Mouse (Mus musculus) cerebellum, postnatal 4 days (tissue): ENCODE measurements around the gene Crtc1.

Source experiments
- DNase-seq, 2 experiments: peaks; one replicate each; pipeline ENCODE4 v3.0.0; 2022; ENCODE audit warnings: low spot score in 2 of 2, mixed read lengths in 1 of 2

Gene Crtc1

DNA sequence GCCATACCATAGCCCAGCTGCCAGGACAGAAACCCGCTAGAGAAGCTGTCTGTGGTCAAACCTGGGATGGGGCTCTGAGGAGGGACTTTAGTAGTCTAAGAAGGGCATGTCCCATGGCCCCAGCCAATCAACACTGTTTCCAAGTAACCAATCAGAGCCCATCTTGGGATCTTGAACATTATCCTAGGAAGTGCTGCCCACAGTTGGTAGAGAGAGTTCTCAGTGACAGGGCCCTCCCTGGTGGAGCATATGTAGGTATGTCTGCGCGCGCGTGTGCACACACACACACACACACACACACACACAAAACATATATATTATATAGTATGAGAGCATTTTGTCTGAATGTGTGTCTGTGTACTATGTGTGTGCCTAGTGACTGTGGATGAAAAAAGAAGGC is 46.3 kb downstream of the Crtc1 start:
- no peak for DNase-seq

DNA sequence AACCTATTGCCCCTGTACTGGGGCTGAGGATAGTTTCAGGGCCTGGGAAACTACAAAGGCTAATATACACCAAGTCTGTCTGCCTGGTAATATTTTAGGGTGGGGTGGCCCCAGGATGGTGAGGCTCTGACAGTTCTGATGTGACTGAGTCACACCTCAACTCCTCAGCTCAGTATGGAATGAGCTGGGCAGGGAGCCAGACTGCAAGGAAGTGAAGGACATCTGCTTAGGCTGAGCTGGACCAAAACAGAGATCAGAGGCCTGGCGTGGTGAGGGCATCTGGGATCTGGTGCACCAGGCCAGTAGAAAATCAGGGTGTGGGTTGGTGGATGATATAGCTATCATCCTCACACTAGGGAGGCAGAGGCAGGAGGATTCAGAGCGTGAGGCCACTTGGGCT is 49.7 kb downstream of the Crtc1 start:
- no peak for DNase-seq

DNA sequence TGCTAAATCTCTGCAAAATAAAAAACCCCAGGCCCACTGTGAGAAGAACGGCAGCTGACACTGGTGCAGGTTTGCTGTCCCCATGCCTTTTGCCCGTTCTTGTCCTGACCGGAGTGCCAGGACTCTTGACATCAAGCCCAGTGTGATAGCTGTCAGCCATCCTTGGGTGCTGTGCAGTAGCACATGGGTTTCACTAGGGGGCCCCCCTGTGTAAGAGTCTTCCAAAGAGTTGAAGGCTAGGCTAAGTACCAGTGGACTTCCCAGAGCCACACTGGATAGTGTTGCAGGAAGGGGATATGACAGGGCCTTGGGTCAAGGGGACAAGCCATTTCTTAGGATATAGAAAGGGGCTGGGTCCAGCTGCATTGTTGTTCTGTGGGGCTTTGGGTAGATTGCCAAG is 56.1 kb downstream of the Crtc1 start:
- peak in 1 of 2 experiments; percentile 68 for DNase-seq

DNA sequence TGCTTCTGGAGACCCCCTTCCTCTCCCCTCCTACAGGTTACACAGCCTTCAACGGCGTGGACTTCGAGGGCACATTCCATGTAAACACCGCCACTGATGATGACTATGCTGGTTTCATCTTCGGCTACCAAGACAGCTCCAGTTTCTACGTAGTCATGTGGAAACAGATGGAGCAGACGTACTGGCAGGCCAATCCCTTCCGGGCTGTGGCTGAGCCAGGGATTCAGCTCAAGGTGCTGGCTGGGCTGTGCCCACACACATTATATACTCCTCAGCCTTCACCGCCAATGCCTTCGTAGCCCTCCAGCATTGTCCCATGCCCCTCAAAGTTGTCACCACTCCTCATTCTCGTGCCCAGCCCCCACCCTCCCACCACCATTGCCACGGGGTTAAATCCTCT is 59.3 kb downstream of the Crtc1 start:
- no peak for DNase-seq

DNA sequence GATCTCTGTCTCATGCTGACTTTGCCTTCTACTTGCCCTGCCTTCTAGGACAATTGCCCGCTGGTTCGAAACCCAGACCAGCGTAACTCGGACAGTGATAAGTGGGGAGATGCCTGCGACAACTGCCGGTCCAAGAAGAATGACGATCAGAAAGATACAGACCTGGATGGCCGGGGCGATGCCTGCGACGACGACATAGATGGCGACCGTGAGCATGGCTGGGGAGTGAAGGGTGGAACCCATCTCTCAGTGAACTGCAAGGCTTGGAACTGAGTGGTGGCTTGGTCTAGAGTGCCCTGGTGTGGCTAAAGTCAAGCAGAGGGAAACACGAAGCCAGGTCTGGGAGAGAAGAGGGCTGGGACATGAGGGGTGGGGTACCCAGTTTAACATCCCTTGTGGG is 62.3 kb downstream of the Crtc1 start:
- no peak for DNase-seq

DNA sequence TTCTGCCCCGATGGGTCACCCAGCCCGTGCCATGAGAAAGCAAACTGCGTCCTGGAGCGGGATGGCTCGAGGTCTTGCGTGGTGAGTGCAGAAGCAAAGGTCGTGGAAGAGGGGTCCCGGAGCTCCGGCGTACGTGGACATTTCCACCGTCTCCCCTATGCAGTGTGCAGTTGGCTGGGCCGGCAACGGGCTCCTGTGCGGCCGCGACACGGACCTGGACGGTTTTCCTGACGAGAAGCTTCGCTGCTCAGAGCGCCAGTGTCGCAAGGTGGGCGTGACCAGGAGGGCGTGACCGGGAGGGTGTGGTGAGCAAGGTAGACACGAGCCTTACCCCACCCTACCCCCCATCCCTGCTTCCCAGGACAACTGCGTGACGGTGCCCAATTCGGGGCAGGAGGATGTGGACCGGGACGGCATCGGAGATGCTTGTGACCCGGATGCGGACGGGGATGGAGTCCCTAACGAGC is 63.1 kb downstream of the Crtc1 start:
- DNase-seq: no peak

DNA sequence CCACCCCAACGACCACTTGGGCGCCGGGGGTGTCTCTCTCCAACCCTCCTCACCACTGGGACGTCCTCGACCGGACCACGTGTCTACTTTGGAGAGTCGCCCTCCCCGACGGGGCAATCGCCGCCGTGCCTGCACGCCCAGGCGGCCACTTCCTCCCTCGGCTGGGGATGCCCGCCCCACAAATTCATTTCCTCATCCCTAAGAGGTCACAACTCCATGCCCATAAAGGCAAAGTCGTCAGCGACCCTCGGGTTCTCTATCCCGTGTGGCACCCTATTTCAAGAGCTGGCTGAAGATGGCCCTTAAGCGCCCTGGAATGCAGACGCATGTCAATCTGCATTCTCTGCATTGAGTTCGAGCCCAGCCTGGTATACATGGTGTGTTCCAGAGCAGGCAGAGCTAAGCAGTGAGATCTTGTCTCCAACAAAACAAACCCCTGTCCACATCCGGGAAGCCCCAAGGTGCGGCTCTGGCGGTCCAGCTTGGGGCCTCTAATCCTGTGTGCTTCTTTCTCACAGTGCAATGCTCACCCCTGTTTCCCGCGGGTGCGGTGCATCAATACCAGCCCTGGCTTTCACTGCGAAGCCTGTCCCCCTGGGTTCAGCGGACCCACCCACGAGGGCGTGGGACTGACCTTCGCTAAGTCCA is 64.0 kb downstream of the Crtc1 start:
- no peak for DNase-seq

DNA sequence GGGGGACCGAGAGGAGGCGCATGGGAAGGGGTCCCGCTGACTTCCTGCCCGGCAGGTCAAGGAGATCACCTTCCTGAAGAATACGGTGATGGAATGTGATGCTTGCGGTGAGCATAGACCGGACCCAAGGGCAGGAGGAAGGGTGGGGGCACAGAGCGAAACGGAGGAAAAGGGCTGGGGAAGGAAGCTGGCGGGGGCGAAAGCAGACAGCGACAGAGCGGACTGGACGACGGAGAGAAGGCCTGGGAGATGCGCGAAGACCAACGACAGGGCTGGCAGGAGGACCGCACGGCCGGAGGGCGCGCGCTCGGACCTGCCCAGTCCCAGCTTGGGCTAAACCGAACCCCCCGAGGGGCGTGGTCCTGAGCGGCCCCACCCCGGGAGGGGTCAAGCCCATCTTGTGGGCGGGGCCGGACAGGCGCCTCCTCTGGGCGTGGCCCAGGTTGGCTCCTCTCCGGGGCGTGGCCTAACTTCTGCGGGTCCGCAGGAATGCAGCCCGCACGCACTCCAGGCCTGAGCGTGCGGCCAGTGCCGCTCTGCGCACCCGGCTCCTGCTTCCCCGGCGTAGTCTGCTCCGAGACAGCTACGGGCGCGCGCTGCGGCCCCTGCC is 65.0 kb downstream of the Crtc1 start:
- DNase-seq: peak in 1 of 2 experiments; percentile 41

DNA sequence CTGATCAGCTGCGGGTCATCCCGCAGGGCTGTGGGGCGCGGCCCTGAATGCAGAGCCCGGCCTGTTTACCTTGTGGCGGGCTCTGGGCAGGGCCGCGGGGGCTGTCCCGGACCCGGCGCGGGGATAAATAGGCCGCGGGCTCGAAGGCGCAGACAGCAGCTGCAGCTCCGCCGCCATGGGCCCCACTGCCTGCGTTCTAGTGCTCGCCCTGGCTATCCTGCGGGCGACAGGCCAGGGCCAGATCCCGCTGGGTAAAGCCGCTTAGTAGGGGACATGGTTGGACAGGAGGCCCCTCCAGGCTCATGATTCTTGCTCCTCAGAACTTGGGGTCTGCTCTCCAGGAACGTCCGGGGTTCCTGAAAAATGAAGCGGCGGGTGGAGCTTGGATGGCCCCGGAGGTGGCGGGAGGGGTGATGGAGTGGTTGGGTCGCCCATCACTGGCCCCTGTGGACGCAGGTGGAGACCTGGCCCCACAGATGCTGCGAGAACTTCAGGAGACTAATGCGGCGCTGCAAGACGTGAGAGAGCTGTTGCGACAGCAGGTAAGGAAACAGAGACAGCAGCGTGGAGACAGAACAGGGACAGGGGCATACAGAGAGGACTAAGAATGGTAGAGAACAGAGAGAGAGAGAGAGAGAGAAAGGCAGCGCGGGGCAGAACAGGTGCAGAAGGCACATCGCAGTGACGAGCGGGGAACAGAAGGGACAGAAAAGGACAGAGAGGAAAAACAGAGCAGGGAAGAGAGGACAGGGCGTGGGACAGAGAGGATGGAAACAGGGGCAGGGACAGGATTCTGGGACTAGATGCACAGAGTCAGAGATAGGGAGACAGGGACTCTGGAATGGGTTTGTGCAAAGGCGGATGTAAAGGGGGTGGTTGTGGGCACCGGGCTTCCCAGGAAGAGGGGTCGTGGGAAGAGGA is 65.7 kb downstream of the Crtc1 start, which contains the start of gene Comp:
TSS of gene Comp (plus strand) at position 162 of the 921 bp plus-strand sequence.
- DNase-seq: no peak

DNA sequence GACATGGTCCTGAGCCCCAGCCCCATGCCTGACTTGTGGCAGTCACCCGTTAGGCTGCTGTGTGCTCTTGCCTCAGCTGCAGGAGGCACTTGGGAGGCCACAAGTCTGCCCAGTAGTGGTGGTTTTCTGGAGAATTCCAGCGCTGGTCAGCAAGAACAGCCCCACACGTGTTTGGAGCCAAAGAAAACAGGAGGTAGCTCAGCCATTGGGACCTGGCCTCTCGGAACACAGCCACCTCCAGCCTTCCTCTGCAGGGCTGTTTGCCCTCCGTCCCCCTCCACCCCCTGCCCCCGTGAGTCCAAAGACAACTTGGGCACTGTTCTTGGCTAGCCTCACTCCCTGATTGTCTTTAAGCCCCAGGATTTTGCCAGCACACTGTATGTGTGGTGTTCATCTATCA is 67.4 kb downstream of the Crtc1 start:
- no peak for DNase-seq

DNA sequence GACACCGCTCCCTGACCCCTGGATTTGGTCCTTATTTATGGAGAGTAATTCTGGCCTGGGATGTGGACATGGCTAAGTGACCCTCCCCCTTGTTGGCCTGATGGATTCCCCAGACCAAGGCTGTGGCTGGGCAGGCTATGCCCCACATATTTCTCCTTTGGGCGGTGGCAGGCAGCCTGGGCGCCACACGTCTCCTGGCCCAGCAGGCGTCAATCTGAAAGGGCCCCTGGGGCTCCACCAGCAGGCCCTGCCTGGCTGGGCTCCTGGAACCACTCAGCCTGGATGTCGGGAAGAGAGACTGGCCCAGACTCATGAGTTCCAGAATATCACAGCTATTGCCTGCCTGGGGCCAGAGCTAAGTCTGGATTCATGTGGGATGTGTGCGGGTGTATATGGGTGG is 68.9 kb downstream of the Crtc1 start:
- DNase-seq: no peak

DNA sequence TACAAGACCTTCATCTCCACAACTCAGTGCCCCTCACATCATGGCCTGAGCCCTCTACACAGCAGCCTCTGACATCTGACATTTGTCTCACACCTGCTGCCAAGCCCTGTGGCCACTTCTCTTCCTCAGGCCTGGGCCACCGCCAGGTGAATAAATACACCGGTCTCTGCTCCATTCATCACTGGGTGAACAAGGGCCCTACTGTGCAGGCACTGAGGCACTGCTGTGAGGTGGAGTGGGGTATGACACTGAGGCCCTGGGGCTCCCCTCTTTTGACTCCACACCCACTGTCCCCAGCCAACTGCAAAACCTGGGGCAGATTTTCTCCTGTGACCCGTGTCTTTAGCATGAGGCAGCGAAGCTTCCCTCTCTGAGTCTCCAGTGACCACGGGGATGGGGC is 72.8 kb downstream of the Crtc1 start:
- no peak for DNase-seq

DNA sequence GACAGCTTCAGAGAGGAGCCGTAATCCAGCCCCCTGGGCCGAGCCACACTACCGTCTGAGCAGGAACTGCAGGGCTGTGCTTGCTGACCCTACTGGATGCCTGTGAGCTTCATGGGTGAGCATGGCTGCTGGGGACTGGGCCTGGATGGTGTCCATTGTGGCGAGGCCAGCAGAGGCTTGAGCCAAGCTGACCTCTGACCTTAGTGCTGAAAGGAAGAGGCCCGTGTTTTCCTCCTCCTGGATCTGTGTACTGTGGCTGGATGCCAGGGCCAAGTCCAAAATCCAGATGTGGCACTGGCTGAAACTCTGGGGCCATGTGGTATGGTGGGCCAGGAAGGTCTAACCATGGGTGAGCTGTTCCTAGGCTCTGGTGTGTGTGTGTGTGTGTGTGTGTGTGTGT is 75.3 kb downstream of the Crtc1 start:
- no peak for DNase-seq

DNA sequence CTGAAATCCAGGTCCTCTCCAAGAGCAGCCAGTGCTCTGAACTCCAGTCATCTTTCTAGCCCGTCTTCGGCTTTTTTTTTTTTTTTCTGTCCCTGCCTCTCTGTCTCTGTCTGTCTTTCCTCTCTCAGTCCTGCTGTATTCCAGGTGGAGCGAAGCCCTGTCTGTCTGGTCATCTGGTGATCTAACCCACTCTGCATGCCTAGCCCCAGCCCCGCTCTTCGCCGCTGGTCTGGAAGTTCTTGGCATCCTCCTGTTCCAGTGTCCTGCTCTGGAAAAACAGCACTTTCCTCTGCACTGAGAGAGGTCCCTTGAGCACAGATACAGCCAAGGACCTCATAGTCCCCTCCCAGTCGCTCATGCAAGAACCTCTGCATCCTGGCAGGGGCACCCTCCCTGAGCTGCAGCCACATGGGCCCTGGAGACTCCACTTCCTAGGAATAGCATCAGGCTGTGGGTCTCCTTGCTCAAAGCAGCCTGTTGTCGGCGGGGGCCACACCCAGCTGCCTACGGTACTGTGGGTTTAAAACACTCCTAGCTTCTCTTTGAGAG is 77.8 kb downstream of the Crtc1 start:
- DNase-seq: no peak

DNA sequence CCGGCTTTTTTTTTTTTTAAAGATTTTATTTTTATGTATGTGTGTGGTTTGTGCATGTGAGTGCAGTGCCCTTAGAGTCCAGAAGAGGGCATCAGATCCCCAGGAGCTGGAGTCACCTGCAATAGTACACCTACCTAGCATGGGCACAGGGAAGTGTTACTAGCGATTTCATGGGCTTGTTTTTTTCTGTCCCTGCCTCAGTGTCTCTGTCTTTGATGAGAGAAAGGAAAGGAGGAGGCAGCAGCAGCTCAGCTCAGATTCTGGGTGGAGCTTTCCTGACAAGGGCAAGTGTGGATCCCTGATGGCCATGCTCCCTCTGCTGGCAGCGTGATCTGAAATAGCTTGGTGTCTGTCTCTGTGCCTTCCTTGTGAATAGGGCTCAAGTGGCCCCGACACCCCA is 78.6 kb downstream of the Crtc1 start:
- no peak for DNase-seq

DNA sequence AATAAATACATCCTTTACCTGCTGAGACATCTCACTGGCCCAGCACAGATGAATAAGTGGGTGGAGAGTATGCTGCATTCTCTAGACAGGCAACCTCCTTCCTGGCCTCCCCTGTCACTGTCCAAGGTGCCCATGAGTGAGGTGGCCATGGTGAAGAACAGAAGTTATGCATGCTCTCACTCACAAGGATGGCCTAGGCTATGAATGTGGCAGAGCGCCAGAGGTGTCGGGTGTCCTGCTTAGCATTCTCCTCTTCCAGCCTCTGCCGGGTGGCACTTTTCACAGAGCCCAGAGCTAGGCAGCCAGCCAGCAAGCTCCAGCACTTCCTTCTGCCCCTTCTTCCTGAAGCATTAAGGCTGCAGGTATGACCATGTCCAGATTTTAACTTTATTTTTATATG is 80.0 kb downstream of the Crtc1 start:
- DNase-seq: no peak

DNA sequence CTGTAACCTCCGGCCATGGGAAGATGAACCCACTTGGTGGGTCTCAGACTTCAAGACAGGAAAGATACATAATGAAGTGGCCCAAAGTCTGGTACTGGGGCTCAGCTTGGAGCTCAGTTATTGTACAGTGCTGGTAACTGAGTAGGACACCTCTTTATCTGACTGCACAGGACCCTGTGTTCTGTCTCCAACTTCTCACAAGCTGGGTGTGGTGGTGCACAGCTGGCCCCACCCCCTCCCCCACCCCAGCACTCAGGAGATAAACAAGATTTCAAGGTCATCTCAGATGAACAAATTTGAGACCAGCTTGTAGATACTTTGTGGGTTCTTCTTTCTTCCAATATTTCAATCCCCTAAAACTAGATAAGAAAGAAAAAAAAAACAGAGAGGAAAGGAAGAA is 83.3 kb downstream of the Crtc1 start:
- no peak for DNase-seq

DNA sequence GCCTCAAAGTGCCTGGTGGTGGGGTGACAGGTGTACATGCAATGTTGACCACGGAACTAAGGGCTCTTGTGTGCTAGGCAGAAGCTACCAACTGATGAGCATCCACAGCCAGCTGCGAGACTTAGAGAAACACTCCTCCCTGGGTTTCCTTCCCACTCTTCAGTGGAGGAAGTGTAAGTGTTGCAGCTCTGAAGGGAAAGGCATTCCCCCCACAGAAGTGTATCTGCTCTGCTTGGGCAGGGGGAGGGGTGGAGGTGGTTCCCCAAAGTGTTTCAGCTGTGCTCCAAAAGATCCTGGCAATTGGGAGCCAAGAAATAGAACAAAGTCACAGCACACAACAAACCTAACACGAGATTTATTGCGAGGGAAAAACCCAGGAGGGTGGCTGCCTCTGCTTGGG is 85.4 kb downstream of the Crtc1 start:
- DNase-seq: no peak

DNA sequence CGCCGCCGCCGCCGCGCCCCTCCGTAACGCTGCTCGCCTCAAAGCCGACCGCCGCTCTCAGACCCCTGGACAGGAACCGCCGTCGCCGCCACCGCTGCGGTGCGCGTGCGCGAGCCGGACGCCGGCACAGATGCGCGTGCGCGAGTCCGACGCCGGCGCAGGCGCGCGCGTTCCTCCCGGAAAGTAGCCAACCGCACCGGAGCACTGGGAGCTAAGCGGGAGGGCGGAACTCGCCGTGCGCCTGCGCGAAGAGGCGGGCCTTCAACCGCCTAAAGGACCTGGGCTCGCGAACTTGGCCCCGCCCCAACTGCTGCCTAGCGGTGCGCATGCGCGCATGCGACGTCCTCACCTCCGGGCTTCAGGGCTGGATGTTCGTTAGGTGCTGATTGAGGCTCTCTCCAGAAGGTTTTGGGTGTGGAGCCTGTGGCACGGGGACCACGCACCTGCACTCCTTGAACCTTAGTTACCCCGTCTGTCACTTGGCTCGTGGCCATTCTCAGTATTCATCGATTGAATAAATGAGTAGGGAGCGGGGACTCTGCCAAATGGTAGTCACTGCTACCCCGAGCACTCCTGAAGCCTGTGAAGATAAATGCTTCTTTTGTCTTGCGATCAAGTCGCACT is 86.1 kb downstream of the Crtc1 start, which contains the start of gene Upf1:
TSS of gene Upf1 (minus strand) at position 85 of the 624 bp plus-strand sequence.
- peak; percentile 99 to 100 for DNase-seq

DNA sequence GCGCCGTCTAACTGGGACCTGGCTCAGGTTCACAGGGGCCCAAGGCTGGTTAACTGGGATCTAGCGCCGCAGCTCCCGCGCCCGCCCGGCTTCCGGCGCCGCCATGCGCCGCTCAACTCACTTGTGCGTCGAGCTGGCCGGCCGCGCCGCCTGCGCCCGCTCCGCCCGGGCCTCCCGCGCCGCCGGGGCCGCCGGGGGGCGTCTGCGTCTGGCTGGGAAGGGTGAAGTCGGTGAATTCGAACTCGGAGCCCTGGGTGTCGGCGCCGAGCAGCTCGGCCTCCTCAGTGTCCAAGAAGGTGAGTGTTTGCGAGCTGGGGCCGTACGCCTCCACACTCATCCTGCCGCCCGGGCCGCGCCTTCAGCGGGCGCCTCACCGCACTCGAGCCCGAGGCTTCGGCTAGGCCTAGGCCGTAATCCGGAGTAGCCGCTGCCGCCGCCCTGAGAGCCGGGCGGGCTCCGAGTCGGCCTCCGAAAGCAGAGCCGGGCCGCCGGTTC is 86.7 kb downstream of the Crtc1 start:
- no peak for DNase-seq

DNA sequence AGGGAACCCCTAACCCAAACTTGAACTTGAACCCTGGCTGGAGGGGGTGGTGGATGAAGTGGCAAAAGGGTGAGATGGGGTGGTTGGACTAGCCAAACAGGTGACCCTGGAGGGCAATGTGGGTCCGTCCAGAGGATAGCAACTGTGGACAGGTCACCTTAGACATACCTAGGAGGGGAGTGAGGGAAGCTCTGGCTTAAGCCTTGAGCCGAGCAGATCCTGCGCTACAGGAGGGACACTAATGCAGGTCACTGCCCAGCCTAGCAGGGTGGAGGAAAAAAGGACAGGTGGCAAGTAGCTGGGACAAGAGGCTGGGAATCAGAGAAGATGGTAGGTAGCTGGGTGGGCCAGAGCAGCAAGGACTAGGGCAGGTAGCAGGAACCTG is 87.4 kb downstream of the Crtc1 start:
- no peak for DNase-seq
